Mouse (Mus musculus): ENCODE data around the gene Pcsk6.
A peak's percentile ranks its signal among the peaks of the same experiment; 100 is the strongest.

Gene Pcsk6

DNA sequence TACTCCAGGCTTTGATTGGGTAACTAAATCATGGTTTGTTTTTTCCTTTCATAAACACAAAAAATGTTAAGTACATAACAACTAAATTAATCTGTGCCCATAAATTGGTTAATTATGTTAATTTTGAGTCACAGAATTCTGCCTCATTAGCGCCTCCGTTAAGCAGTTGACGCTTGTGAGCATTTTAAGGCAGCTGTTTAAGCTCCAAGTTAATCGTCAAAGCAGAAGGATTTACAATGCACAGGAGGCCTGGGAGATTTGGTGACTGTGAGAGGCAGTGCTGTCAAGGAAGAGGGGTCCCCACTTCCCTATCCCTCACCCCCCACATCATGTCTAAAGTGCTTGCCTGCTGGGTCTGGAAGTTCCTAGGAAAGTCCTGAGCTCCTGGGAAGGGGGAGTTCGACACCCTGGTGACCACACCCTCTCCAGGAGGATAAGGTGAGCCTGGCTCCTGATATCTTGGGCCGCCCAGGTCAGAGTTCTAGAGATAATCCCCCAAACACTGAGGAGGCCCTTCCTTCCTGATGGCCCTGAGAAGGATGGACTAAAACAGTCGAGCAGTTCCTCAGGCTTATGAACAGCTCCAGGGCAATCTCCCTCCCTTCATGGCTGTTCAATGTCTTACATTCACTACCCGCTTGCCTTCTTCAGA, 83.9 kb downstream of the Pcsk6 start:
- DNase-seq: no peak

- no peak for DNase-seq
Observed at GRCm38 (mm10) chr7:65946397-65946796, 84.9 kb downstream of the Pcsk6 start.

DNA sequence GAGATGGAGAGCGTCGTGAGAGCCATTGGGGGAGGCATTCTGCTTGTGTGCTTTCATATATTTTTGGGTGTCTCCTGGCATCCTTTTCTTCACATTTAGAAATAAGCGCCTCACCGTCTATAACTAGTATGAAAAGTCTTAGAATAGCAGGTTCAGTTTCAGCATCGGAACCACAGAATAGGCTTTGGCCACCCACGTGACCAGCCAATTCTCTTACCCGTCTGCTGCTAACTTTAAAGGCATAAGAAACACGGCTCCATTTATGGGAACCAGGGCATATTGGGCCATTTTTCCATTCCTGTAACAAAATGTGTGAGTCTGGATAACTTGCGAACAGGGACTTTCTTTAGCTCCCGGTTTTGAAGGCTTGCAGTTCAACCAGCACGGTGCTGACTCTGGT, 87.4 kb downstream of the Pcsk6 start:
- no peak for DNase-seq

DNA sequence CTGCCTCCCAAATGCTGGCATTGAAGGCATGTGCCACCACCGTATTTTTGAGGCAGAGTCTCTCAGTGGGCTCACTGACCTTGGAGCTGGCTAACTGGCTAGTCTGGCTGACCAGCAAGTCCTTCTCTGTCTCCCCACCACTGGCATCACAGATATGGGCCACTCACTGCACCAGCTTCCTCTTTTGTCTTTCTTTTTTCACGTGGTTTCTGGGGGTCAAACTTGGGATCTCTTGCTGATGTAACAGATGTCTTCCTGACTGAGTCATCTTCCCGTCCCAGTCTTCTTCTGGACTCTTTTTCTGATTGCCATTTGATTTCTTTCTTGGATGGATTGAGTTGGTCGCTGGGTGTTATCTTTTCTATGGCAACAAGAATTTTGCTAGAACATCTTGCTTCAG, 93.0 kb downstream of the Pcsk6 start:
- no peak for DNase-seq

- no peak for DNase-seq
Observed at GRCm38 (mm10) chr7:65955304-65956220, 94.0 kb downstream of the Pcsk6 start.

GRCm38 (mm10) chr7:65957245-65957644, 95.7 kb downstream of the Pcsk6 start:
- no peak for DNase-seq

DNA sequence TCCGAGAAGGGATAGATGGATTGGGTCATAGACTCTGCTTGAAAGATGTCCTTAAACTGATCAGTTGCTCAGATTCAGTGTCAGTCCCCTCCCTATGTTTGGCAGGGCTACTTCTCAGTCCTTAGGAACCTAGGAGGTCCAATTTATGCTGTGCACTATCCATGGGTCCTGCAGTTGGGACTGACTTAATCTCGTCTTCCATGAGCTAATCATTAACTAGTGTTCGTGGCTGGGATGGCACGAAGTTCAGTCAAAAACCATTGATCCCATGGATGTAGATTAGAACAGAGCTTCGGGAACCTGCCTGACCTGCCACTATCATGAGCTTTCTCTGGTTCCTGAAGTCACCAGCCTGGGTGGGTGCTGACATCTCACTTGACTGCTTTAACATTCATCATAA, 96.6 kb downstream of the Pcsk6 start:
- DNase-seq: no peak

DNA sequence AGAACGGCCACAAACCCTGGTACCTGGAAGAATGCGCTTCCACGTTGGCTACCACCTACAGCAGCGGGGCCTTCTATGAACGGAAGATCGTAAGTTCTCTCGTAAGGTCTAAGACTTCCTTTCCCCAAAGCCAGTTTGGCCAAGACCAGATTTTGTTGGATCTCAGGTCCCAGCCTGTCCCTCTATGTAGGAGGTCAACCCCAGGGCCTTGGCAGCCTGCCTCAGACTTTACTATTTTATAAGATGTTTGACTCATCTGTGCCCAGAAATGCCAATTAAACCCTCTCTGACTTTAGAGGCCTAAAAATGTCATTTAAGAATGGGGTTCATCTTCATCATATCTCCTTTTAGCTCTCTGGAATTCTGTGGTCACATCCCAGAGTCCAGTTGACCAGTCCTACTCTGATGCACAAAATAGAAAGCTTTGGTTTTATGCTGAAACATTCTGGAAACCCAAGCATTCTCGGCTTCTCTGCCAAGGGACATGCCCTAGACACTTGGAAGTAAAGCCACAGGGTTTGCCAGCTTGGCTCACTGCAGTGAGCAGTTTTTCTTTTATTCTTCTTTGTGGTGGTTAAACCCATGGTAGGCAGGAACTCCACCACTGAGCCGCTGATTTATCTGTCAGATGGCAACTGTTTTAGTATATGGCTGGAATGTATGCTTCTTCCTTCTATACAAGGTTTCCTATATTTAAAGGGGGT, 97.8 kb downstream of the Pcsk6 start:
- DNase-seq: no peak

GRCm38 (mm10) chr7:65962611-65963010, 101.1 kb downstream of the Pcsk6 start:
- peak; percentile 45 for DNase-seq

DNA sequence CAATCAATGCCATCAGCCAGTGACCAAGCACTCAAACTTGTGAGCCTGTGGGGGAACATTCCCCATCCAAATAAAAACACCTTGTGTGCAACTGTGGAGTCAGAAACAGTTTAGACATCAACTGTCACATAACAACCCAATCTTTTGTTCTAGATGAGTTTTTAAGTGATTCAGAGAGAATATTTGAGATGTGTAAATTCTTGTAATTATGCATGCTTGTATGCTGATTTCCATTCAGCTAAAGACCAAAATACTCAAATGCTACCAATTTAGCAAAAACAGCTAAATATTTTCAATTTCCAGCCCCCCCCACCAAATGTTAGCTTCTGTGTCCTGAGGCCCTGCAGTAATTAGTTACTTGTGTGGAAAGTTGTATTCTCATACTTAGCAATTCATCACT, 102.9 kb downstream of the Pcsk6 start:
- DNase-seq: no peak

- no peak for DNase-seq
Observed at GRCm38 (mm10) chr7:65971301-65971700, 109.8 kb downstream of the Pcsk6 start.

DNA sequence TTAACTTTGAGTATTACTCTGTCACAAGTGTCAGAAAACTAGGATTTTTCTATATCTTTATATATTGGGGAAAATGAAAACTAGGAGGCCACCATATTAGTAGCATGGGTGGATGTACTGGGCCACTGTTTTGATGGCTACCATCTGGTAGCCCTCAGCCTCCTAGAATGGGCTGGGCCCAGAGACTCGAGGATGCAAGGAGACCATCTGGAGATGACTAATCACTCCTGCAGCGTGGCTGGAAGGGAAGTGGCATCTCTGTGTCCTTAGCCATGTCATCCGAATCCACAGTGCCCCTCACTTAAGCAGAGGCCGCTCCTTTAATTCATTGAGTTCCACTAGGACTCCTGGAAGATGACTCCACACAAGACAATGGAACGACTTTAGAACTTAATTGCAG, 115.8 kb downstream of the Pcsk6 start:
- no peak for DNase-seq

DNA sequence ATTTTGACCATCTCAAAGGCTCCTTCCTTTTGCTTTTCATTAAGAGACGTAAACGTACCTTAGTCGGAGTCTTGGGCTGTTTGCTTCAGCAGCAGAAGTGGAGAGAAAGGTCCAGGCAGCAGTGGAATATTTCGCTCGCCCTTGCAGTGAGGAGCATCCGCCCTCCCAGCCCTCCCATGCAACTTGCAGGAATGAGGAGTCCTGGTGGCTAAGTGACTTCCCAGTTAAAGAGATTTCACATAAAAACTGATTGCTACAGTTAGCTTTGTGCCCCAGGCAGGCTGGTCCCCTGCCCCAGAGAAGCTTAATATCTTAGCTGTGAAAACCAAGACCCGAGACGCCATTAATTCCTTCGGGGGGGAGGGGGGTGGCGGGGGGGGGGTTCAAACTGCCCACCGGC, 116.4 kb downstream of the Pcsk6 start:
- no peak for DNase-seq

GRCm38 (mm10) chr7:65978996-65979823, 117.7 kb downstream of the Pcsk6 start:
- no peak for DNase-seq

DNA sequence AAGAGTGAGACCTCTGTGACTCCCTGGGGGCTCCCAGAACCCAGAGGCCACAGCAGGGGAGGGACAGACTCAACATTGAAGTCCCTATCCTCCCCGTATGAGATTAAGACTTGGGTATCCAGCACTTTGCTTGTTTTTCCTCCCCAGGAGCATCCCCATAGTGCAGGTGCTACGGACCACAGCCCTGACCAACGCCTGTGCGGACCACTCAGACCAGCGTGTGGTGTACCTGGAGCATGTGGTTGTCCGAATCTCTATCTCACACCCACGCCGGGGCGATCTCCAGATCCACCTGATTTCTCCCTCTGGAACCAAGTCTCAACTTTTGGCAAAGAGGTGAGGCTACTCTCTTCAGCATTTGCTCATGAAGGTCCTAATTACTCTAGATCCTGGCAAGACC, 118.5 kb downstream of the Pcsk6 start:
- no peak for DNase-seq

- DNase-seq: no peak
Observed at GRCm38 (mm10) chr7:65982057-65982456, 120.5 kb downstream of the Pcsk6 start.

DNA sequence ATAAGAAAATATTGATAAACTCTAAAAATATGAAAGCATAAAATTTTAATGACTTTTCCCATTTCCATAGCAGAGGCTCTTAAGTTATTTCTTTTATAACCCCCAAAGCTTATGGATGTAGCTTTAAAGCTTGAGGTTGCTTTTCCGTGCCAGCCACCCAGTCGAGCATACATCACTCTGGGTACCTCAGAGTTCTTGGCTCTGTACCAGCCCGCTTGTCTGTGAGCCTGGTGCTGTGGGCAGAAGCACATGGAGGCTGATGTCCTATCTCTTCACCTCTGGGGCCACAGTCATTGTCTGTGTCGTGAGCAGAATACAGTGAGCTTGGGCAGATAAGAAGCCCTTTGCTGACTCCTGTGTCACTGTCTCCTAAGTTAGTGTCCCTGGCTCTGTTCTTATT, 126.7 kb downstream of the Pcsk6 start:
- DNase-seq: no peak

- no peak for DNase-seq
Observed at GRCm38 (mm10) chr7:65988709-65989108, 127.2 kb downstream of the Pcsk6 start.

- no peak for DNase-seq
Observed at GRCm38 (mm10) chr7:65992329-65992728, 130.8 kb downstream of the Pcsk6 start.

- no peak for DNase-seq
Observed at GRCm38 (mm10) chr7:65993410-65993809, 131.9 kb downstream of the Pcsk6 start.

GRCm38 (mm10) chr7:66001035-66001754, 139.7 kb downstream of the Pcsk6 start:
- peak; percentile 39 for DNase-seq

DNA sequence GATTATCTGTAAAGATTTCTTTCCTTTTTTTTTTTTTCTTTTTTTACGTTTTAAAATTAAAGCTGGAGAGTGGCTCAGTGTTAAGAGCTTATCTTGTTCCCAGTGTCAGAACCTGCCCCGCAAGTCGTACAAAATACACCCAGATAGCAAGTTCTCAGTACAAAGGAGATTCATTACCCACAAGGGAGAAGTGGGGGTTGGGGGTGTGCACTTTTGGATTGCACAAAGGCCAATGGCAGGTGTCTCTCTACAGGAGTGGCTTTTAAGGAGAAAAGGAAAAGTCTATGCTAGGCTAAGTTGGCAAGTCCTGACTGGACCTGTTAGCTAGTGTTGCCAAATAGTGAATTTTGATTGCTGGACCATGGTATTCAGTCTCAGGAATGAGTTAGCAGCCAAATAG, 140.3 kb downstream of the Pcsk6 start:
- DNase-seq: no peak
